Mouse (Mus musculus) forebrain, embryonic 10.5 days (tissue): ENCODE measurements at regions not wholly inside any gene's neighbourhood (a gene's known extent, or its start where the extent isn't known, plus 50 kb on each side); places are given as distances from the start of the nearest gene placed in this dataset.

Source experiments
- DNase-seq: peaks from one replicate; pipeline ENCODE4 v3.0.0-alpha.2; 2017; ENCODE audit warnings: low spot score; ENCODE audit errors: extremely low spot score
- H3K27ac ChIP-seq: fragments of 300-500 bp; sonication (generic); 2 replicates; pipeline ENCODE4 v1.5.1; 2016; ENCODE audit warnings: mild to moderate bottlenecking
- H3K27me3 ChIP-seq: fragments of 300-500 bp; sonication (generic); 2 replicates; pipeline ENCODE4 v1.6.1; 2016; ENCODE audit warnings: mild to moderate bottlenecking; ENCODE audit not compliant: poor library complexity, severe bottlenecking
- H3K36me3 ChIP-seq: fragments of 300-500 bp; sonication (generic); replicated peaks from 2 replicates; pipeline ENCODE4 v1.6.1; 2016; ENCODE audit warnings: mild to moderate bottlenecking, moderate library complexity
- H3K4me1 ChIP-seq: fragments of 300-500 bp; sonication (generic); 2 replicates; pipeline ENCODE4 v1.6.1; 2016
- H3K4me3 ChIP-seq: fragments of 300-500 bp; sonication (generic); 2 replicates; pipeline ENCODE4 v1.5.1; 2016; ENCODE audit warnings: mild to moderate bottlenecking, moderate library complexity
- H3K9me3 ChIP-seq: fragments of 300-500 bp; sonication (generic); 2 replicates; pipeline ENCODE4 v1.6.1; 2016; ENCODE audit warnings: mild to moderate bottlenecking, moderate library complexity
- WGBS: fragments of 180-500 bp; shearing (Covaris S2); methylation state at CpG from one replicate; pipeline ENCODE4 v1.1.7; 2016; 5-methylcytosine and 5-hydroxymethylcytosine counted together

DNA sequence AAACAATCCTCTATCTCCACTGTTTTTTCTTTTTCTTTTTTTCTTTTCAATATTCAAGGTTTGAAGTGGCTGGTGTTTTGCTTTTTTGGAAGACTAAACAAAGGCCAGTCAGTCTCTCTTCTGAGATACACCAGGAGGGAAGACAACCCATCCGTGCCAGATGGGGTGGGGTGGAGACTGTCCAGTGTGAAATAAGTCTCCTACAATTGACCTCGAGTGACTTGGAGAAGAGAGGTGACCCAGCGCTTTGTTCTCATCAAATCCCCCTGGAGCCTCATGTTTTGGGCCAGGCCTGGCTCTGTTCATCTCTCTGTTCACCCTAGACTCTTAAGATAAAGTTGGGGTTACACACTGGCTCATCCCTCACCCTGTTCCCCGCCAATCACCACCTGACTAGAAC is 169.2 kb upstream of the Tbca start:
- no peak overlapping the region for H3K4me3 ChIP-seq
- no peaks in the 10 kb centered on the region for H3K36me3 ChIP-seq
- no peaks in the 10 kb centered on the region for H3K9me3 ChIP-seq
- H3K4me1 ChIP-seq: no peaks in the 10 kb centered on the region
- WGBS: 63% methylated on average over 4 of the region's 4 CpGs
- DNase-seq: no peak
- no peak overlapping the region for H3K27ac ChIP-seq
- H3K27me3 ChIP-seq: peaks cover 65% of the 10 kb centered on the region

DNA sequence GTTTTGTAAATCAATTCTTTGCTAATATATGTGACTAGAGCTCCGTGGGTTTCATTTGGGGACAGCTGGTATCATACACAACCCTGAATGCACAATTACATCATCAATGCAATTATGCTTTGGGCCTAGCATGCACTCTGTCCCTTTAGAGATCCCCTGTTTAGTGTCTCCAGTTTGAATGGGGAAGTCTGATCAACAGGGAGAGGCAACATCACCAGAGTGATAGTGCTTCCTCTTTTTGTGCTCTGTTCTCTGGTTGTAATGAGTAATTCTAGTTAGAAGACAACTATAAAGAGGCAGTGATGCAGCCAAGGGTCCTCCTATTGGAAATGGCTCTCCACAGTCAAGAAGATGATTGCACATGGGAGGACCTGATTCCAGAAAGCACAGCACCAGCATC is 158.7 kb upstream of the Tbca start:
- H3K9me3 ChIP-seq: no peaks in the 10 kb centered on the region
- no peak overlapping the region for H3K27ac ChIP-seq
- 88% methylated on average over 1 of the region's 1 CpGs for WGBS
- DNase-seq: no peak
- H3K4me3 ChIP-seq: no peak overlapping the region
- H3K27me3 ChIP-seq: peaks cover 59% of the 10 kb centered on the region
- no peaks in the 10 kb centered on the region for H3K4me1 ChIP-seq
- H3K36me3 ChIP-seq: no peaks in the 10 kb centered on the region

DNA sequence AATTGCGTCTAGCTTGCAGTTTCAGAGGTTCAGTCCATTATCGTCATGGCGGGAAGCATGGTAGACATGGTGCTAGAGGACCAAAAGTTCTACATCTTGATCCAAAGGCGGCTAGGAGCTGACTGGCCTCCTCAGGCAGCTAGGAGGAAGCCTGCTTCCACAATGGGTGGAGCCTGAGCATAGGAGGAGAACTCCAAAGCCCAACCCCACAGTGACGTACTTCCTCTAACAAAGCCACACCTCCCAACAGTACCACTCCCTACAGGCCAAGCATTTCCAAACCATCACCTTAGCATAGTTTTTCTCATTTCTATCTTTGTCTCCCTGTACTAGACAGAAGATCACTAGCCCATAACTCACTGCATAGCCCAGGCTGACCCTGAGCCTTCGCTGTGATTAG is 158.0 kb upstream of the Tbca start:
- Histone ChIP-seq H3K27me3 (peaks cover 62% of the 10 kb centered on the region), H3K4me1 (no peaks in the 10 kb centered on the region), H3K27ac (no peak overlapping the region), H3K4me3 (no peak overlapping the region), H3K36me3 (no peaks in the 10 kb centered on the region), H3K9me3 (no peaks in the 10 kb centered on the region)
- 95% methylated on average over 6 of the region's 6 CpGs for WGBS
- no peak for DNase-seq

DNA sequence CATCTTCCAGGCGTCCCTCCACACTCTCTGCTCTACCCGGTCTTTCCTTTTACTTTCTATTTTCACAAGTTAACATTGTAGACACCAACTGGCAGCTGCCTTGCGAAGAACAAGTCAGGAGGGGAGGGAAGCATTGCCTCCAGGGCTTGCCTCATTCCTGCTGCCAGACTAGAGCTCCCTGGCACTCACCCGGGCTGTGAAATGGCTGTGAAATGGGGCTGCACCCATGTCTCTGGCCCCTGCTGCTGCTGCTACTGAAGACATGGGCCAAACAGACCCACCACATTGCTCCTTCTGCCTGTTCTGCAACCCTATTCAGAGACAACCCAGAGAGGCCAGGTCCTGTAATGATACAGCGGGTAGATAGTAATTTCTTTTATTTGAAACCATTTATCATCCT is 156.0 kb upstream of the Tbca start:
- Histone ChIP-seq H3K36me3 (no peaks in the 10 kb centered on the region), H3K27me3 (peaks cover 66% of the 10 kb centered on the region), H3K9me3 (no peaks in the 10 kb centered on the region), H3K4me3 (no peak overlapping the region), H3K27ac (no peak overlapping the region), H3K4me1 (no peaks in the 10 kb centered on the region)
- no peak for DNase-seq
- 65% methylated on average over 5 of the region's 5 CpGs for WGBS

DNA sequence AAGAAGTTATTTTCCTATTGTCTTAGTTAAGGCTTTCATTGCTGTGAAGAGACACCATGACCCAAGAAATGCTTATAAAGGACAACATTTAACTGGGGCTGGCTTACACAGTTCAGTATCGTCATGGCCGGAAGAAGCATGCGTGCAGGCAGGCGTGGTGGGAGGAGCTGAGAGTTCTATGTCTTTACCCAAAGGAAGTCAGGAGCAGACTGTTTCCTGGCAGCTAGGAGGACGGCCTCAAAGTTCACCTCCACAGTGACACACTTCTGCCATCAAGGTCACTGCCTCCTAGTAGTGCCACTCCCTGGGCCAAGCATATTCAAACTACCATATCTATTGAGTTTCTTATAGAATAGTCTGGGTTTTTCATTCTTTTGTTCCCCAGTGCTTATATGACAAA is 148.4 kb upstream of the Tbca start:
- Histone ChIP-seq H3K4me1 (peaks cover 9% of the 10 kb centered on the region), H3K27me3 (peaks cover 94% of the 10 kb centered on the region), H3K9me3 (no peaks in the 10 kb centered on the region), H3K4me3 (no peak overlapping the region), H3K36me3 (no peaks in the 10 kb centered on the region), H3K27ac (no peak overlapping the region)
- 93% methylated on average over 5 of the region's 5 CpGs for WGBS
- no peak for DNase-seq

DNA sequence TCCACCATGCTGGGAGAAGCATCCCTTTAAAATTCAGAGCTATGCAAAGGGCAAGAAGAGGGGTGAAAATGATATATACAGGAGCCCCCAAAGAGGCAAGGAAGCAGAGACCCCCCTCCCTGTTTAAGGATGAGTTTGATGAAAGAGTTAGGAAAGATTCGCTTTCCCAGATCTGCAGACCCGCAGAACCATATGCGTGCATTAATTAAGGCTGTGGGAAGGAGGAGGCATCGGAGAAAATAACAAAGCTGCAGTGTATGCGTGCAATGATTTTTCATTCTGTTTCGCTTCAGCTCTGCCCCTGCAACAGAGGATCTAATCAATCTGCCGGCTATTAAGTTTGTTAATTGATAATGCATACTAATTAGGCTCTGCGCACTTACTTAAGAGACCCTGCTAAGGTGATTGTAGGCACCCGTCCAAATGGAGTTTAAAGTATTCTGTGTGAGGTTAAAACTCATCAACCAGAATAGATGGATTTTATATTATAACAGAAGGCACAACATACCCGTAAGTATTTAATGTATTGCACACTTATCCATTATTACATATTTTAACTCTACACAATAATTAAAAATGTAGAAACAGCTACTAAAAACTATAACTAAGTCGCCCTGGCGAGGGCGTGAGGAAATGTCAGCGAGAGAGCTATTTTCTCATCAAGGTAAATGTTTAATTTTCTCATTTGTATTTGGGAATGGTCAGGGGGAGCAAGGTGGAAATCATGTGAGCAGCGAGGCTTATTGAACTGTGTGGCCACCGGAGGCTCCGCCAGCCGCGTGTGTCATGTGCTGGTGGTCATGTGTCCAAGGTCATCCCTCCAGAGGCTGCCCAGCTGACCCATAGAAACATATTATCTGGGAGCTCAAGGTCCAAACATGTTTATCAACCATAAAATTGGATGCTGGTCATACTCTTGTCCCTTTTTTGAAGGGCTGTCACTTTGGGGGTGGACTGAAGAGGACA is 143.2 kb upstream of the Tbca start:
- H3K4me3 ChIP-seq: no peak overlapping the region; the same call in 1 of the 2 replicates
- no peak overlapping the region for H3K27ac ChIP-seq
- WGBS: 68% methylated on average over 19 of the region's 19 CpGs
- H3K9me3 ChIP-seq: no peaks in the 10 kb centered on the region
- H3K36me3 ChIP-seq: no peaks in the 10 kb centered on the region
- peaks cover 31% of the 10 kb centered on the region for H3K4me1 ChIP-seq
- no peak for DNase-seq
- peaks cover 99% of the 10 kb centered on the region for H3K27me3 ChIP-seq

DNA sequence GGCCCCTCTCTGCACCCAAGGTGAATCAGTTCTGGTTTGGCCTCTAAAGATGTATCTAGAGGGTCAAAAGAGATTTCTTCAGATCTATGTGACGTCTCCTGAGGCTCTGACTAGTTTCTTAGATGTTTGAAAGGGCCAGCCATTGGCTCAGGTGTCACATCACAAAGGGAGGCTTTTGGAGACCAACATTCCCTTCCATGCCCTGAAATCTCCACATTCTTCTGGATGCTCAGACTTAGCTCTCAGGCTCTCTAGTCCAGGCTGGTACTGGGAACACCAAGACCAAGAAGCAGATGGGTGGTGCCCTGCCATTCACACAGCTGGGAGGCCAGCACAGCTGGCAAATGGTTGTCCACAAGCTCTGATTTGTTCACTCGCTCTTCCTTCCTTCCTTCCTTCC is 142.4 kb upstream of the Tbca start:
- peaks cover 26% of the 10 kb centered on the region for H3K4me1 ChIP-seq
- no peaks in the 10 kb centered on the region for H3K36me3 ChIP-seq
- H3K27ac ChIP-seq: no peak overlapping the region
- no peaks in the 10 kb centered on the region for H3K9me3 ChIP-seq
- WGBS: 77% methylated on average over 2 of the region's 2 CpGs
- no peak for DNase-seq
- no peak overlapping the region for H3K4me3 ChIP-seq
- peaks cover 98% of the 10 kb centered on the region for H3K27me3 ChIP-seq

DNA sequence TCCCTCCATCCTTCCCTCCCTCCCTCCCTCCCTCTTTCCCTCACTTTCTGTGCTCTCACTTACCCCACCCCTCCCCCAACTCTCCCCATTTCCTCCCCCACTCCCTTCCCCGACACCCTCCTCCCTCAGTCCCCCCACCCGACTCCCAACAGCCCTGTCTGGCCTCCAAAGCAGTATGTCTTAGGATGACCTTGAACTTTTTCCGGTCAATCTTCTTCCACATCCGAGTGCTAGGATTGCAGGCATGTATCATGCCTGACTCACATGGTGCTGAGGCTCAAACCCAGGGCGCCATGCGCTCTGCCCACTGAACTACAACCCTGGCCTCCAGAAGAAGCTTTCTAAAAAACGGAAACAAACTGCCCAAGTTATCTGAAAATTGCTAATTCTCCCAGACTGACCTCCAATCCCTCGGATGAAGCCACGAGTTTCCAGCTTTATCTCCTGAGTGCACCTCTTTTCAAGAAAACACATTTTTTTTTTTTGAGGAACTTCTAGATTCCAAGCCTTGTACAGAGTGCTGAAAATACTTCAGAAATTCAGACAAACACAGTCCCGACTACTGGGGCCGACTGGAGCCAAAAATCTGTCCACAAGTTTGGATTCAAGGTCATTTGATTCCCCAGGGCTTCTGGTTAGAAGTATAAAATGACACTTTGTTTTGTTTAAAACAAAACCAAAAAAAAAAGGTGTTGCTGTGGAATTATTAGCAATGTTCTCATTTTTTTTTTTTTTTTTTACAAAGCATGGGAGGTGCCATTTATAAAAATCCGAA is 141.7 kb upstream of the Tbca start:
- no peaks in the 10 kb centered on the region for H3K9me3 ChIP-seq
- no peak for DNase-seq
- peaks cover 26% of the 10 kb centered on the region for H3K4me1 ChIP-seq
- H3K27me3 ChIP-seq: peaks cover 94% of the 10 kb centered on the region
- WGBS: 71% methylated on average over 12 of the region's 12 CpGs
- no peaks in the 10 kb centered on the region for H3K36me3 ChIP-seq
- H3K27ac ChIP-seq: no peak overlapping the region
- no peak overlapping the region for H3K4me3 ChIP-seq

DNA sequence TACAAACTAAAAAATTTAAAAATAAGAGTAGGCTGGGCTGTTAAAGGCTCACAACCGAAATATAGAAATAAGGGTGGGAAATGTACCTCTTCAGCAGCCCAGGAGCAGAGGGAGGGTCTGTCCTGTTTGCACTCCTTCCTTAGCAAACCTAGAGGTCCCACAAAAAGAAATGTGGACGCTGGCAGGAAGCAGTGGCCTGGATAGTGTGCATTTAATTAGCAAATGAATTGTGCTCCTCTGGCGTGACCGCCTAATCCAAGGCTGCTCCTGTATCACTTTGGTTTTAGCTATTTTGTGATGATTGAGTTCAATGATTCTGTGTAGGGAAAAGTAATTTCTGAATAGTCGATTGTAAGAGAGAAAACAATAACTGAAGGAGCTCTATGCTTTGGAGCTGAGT is 141.1 kb upstream of the Tbca start:
- H3K9me3 ChIP-seq: no peaks in the 10 kb centered on the region
- H3K36me3 ChIP-seq: no peaks in the 10 kb centered on the region
- DNase-seq: no peak
- 21% methylated on average over 5 of the region's 5 CpGs for WGBS
- H3K27ac ChIP-seq: no peak overlapping the region
- H3K4me1 ChIP-seq: peaks cover 26% of the 10 kb centered on the region
- H3K27me3 ChIP-seq: peaks cover 88% of the 10 kb centered on the region
- no peak overlapping the region for H3K4me3 ChIP-seq

DNA sequence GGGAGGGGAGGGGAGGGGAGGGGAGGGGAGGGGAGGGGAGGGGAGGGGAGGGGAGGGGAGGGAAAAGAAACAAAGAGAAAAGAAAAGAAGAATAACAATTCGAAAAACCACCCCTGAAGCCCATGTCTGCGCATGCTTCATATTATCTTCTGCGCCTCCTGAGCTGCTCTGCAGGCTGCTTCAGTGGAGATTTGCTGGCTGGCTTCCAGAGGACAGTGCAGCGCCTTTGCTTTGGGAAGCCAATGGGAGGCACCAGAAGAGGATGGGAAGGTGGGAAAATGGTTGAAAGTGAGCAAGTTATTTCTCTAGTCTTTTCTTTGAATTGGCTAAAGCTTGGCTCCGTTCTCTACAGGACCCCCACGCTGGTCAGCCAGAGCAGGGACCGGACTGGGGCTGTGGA is 137.8 kb upstream of the Tbca start:
- Histone ChIP-seq H3K4me3 (no peak overlapping the region), H3K4me1 (peaks cover 18% of the 10 kb centered on the region), H3K36me3 (no peaks in the 10 kb centered on the region), H3K27me3 (peaks cover 72% of the 10 kb centered on the region), H3K27ac (no peak overlapping the region), H3K9me3 (no peaks in the 10 kb centered on the region)
- no peak for DNase-seq
- WGBS: 75% methylated on average over 7 of the region's 7 CpGs

DNA sequence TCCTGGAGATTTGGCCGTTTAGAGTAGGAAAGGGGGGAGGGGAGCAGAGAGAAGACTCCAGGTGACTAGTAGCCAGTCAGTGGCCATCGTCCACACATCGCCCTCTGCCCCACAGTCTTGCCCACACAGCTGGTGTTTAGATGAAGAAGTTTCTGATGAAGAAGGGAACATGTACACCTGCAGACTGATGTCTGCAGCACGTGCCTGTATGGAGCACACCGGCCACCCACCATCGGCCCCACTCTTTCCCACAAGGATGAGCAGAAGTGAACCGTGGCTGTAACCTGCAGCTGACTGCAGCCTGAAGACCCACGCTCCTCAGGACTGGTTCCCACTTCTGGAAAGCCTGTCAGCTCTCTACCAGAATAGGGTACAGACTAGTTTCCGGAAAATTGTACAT is 121.1 kb upstream of the Tbca start:
- peaks cover 22% of the 10 kb centered on the region for H3K4me1 ChIP-seq
- H3K36me3 ChIP-seq: no peaks in the 10 kb centered on the region
- no peak for DNase-seq
- WGBS: 75% methylated on average over 9 of the region's 9 CpGs
- H3K4me3 ChIP-seq: no peak overlapping the region
- H3K27ac ChIP-seq: no peak overlapping the region
- H3K9me3 ChIP-seq: no peaks in the 10 kb centered on the region
- H3K27me3 ChIP-seq: peaks cover 100% of the 10 kb centered on the region

DNA sequence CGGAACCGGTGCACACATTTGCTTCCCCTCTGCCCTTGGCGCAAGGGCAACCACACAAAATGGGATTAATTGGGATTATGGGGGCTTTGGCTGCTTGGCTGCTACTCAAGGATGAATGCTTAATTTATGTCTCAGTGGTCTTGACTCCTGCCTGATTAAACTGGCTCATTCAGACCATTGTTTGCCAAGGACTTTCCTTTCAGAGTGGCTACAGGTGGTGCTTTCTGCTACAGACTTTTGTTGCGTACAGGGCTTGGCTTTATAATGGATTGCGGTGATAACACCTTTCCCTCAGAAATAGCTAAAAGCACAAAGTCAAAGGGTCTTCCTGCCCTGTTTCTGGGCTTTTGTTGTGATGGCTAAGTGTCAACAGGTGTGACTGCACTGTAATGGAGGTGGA is 120.4 kb upstream of the Tbca start:
- Histone ChIP-seq H3K27me3 (peaks cover 100% of the 10 kb centered on the region), H3K36me3 (no peaks in the 10 kb centered on the region), H3K4me3 (no peak overlapping the region), H3K27ac (no peak overlapping the region), H3K9me3 (no peaks in the 10 kb centered on the region), H3K4me1 (peaks cover 22% of the 10 kb centered on the region)
- DNase-seq: no peak
- WGBS: 13% methylated on average over 5 of the region's 5 CpGs

DNA sequence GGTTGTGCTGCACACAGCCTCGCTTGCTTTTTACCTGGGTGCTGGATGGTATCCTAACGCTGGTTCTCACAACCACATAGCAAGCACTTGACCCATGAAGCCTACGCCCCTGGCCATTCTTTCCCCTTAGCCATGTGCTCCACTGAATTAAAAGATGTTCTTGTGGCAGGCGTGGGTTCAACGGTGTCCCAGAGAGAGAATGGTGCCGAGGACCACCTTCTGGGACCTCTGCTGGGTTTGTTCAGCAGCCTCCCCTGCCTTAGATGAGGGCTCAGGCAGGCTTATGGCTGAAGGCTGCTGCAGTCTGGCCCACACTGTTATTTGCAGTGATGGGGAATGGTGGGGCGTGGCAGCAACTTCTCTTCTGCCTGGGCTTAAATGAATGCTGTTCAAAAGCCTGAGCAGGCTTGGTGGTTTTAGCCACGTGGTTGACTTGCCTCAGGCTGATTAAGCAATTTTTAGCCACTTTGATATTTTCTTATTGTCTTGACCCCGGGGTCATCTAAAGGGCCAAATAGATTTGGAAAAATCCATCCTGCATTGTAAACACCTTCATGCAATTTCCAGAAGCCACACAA is 119.5 kb upstream of the Tbca start:
- WGBS: 47% methylated on average over 9 of the region's 9 CpGs
- Histone ChIP-seq H3K4me1 (peaks cover 22% of the 10 kb centered on the region), H3K27ac (no peak overlapping the region), H3K36me3 (no peaks in the 10 kb centered on the region), H3K9me3 (no peaks in the 10 kb centered on the region), H3K4me3 (no peak overlapping the region), H3K27me3 (peaks cover 100% of the 10 kb centered on the region)
- DNase-seq: no peak
